Mouse (Mus musculus): ENCODE data around the gene Slc27a4.

Slc27a4 gene

DNA sequence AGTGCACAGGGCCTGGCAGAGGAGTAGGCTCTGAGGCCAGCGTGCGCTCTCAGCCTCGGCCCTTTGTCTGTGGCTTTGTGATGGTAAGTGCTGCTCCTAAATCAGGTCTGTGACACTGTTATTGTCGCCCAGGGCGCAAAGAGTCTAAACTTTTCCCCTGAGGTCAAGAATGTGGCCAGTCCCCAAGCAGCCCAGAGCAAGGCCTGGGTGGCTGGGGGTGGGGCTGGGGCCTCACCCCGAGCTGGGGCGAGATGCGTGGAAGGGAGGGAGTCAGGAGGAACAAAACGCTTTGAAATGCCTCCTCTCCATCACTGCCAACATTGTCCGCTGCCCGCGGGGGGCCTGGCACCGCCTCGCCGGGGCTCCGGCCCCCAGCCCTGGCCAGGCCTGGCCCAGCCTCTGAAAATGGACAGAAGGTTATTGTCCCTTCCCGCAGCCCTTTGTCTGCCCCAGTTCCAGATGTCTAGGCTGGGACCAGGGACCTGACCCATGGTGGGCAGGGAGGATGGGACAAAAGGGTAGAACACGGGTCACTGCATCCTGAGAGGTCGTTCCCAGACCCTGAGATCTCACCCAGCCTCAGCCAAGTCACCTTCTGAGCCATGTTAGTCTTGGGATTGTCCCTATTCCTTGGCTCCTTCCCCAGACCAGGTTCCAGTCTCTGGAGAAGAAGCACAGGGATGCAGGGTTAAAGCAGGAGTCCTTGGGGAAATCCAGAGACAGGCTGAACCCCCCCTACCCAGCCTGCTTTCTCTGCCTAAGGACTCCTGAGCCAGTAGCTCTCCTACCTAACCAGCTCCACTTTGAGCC is 54.2 kb downstream of the Slc27a4 start:
- no peak for DNase-seq

DNA sequence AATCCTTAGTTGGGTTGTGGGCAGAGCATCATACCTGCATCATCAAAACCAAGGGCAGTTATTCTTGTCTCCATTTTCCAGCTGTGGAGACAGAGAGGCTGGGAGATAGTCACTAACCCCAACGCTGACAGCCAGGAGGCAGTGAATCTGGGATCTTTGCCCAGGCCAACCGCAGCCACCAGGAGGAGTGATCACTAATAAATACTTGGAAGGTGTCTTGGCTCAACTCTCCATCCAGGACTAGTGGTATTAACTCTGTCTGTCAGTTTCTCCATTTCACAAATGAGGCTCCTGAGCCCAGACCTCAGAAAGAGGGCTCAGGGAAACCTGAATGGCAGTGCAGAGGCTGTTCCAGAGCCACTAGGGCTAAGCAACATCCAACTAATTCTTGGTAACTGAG is 54.9 kb downstream of the Slc27a4 start:
- peak in 1 of 2 experiments; percentile 19 for DNase-seq

DNA sequence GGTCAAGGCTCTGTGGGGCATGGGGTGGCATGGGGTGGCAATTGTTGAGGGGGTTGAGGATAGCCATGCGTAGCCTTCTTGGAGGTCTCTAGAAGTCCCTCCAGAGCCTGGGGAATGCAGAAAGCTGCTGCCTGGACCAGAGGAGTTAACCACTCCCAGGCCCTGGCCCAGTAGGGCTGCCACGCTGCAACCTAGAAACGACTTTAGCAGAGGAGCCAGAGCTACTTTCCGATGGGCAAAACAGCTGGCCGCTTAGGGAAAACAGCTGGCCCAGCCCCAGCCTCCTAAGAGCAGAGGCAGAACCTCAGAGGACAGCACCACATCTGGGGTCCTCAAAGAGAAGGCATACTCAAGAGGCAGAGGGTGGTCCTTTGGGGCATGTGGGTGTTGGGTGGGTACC is 55.5 kb downstream of the Slc27a4 start:
- DNase-seq, result no peak

DNA sequence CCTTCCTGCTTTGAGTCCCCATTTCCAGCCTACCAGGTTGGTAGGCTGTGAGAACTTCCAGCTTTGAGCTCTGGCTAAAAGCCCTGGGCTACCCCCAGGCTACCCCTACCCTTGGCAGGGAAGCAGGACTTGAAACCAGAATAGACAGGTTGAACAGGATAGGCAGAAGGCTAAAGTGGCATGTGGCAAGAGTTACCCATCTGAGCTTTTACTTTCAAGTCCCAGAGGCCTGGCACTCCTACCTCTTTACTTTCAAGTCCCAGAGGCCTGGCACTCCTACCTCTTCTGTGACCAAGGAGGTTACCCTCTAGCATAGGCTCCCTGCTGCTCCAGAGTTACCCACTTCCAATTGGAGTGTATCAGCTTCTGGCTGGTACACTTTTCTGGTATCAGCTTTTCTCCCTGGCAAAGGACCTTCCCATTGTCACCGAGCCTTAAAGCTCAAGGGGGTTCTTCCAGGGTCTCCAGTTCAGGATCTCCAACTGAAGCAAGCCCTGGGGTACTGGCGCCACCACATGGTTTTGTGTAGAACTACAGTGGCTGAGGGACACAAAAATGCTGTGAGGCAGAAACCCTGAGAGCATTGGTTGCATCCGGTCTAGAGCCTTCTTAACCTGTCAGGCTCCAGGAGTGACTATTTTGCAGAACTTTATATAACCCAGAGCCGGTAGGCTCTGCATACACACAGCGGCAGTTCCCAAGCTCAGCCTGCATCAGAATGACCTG is 56.5 kb downstream of the Slc27a4 start:
- peak; percentile 65 to 71 for DNase-seq

DNA sequence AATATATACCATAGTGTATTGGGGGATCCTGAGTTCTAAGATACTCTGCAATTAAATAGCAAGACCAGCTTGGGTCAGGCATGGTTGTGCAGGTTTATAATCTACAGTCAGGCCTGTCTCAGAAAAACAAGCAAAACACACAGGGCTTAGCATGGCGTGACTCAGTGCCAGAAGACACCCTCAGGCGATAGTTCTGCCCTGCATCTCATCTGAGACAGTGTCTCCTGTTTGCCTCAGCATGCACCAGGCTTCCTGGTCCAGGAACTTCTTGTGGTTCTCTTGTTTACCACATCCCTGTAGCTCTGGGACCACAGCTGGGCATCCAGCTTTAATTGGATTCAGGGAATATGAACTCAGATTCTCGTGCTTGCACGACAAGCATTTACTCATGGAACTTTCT is 62.7 kb downstream of the Slc27a4 start:
- DNase-seq, result no peak
